Mouse (Mus musculus) G1E (cell line): ENCODE measurements around the gene Hacl1.

Experiments
- CTCF ChIP-seq: IDR thresholded peaks from 2 replicates; pipeline ENCODE4 v1.5.1; 2012; ENCODE audit warnings: low read depth, low read length, inconsistent platforms, mixed read lengths
- GATA2 ChIP-seq: IDR thresholded peaks from 2 replicates; pipeline ENCODE4 v1.6.1; 2012; ENCODE audit warnings: low read depth, low read length, inconsistent platforms, borderline replicate concordance
- POLR2AphosphoS5 ChIP-seq: IDR thresholded peaks from 2 replicates; pipeline ENCODE4 v1.6.1; 2012; ENCODE audit warnings: low read depth, low read length, inconsistent platforms; ENCODE audit not compliant: insufficient replicate concordance

DNA sequence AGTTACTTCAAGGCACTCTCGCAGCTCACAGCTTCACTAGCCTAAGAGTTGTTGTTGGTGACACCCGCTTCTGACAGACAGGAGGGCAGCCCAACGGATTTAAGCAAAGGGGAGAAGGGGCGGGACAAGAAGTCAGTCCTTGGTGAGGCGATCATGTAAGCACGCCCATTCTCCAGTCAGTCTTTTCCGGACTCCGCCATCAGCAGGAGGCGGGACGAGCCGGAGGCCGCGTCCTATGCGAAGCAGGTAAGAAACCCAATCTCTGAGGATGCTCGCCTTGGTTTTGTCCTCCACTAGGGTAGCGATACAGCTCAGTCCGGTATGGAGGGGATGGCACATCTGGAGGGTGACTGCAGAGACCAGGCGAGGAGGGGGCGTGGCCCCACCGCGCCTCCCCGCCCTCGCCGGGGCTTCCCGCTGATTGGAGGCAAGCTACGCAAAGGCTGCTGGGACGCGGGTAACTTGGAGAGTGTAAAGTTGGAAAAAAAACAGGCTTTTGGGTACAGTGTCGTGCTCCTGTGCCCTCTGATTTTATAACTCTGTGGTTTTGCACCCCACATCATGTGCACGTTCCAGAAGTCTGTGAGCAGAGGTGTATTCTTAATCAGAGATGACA is at the start of gene Hacl1, which contains the start of gene Btd:
- TF ChIP-seq GATA2 (no peak), CTCF (no peak), POLR2AphosphoS5 (no peak)
